Mouse (Mus musculus): ENCODE results near the gene Arl8a.

GRCm38 (mm10) chr1:135158633-135159032, 12.0 kb downstream of the Arl8a start:
- TF ChIP-seq CTCF (IDR thresholded peaks at IDR 0.05; ENCODE audit: extremely low read depth, insufficient read length, insufficient replicate concordance, low read depth, low read length) (no peak), POLR2A (IDR thresholded peaks at IDR 0.05; ENCODE audit: low read depth, low read length) (no peak)
